16 mouse cellular contexts compared by ENCODE assay signal in the genomic region with DNA sequence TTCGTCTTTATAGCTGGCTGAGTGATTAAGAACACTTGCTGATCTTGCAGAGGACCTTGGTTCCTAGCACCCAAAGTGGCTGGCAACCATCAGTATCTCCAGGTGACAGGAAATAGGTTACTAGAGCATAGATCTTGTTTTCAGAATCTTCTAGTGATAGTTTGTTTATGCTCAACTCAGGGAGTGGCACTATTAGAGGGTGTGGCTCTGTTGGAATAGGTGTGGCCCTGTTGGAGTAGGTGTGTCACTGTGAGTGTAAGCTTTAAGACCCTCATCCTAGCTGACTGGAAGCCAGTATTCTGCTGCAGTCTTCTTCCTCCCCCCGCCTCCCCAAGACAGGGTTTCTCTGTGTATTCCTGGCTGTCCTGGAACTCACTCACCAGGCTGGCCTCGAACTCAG.
"Had no signal": no experiment of that assay in that cellular context is flagged by ENCODE, and none has a peak within 500 bp of the region (broad histone marks: within the 10 kb centered on the region; RNA-seq: fewer than 3 reads in every experiment).

No protein-coding gene starts in this region.

- H3K9ac ChIP-seq: lung, embryonic 14.5 days; midbrain, embryonic 13.5 days; midbrain, embryonic 15.5 days; neural tube, embryonic 12.5 days; stomach, embryonic 15.5 days had no signal

- H3K36me3 ChIP-seq: midbrain, embryonic 13.5 days; midbrain, embryonic 15.5 days; neural tube, embryonic 12.5 days; stomach, embryonic 15.5 days had no signal

- H3K27me3 ChIP-seq: megakaryocyte, embryonic 14.5 days; midbrain, embryonic 13.5 days; midbrain, embryonic 15.5 days; neural tube, embryonic 12.5 days; stomach, embryonic 15.5 days had no signal

- DNase-seq: lung, adult 18-20 months; lung, embryonic 14.5 days; lung, postnatal 14 days; lung, postnatal 36 days; right cerebral cortex, postnatal 14 days; thymus, adult 2 months; thymus, postnatal 25 days; thymus, postnatal 4 days had no signal

- ATAC-seq: midbrain, embryonic 13.5 days; midbrain, embryonic 15.5 days had no signal

- H3K4me3 ChIP-seq: megakaryocyte, embryonic 14.5 days; midbrain, embryonic 13.5 days; midbrain, embryonic 15.5 days; neural tube, embryonic 12.5 days; stomach, embryonic 15.5 days had no signal

- H3K27ac ChIP-seq: macrophage; midbrain, embryonic 13.5 days; midbrain, embryonic 15.5 days; neural tube, embryonic 12.5 days; stomach, embryonic 15.5 days; stomach, postnatal 0 days had no signal

- H3K4me1 ChIP-seq: megakaryocyte, embryonic 14.5 days; midbrain, embryonic 15.5 days; neural tube, embryonic 12.5 days; stomach, embryonic 15.5 days had no signal

- H3K9me3 ChIP-seq: midbrain, embryonic 13.5 days; midbrain, embryonic 15.5 days; neural tube, embryonic 12.5 days; stomach, embryonic 15.5 days had no signal

- H3K4me2 ChIP-seq: lung, embryonic 14.5 days; midbrain, embryonic 11.5 days; midbrain, embryonic 13.5 days; midbrain, embryonic 15.5 days; neural tube, embryonic 12.5 days; stomach, embryonic 15.5 days had no signal
